Mouse (Mus musculus) lung, embryonic 14.5 days (tissue): ENCODE results near the gene Gbe1. TPM values are rescaled to one million over a fixed set of nuclear protein-coding genes. Genes with fewer than 3 reads are reported as not detected.

Experiments used
- ATAC-seq: fragments of 200-750 bp; cut with Nextera tagmentation; 2 replicates; pipeline ENCODE4 v1.8.0; 2017; ENCODE audit warnings: mild to moderate bottlenecking, moderate TSS enrichment, moderate library complexity; ENCODE audit not compliant: insufficient read depth
- DNase-seq: peaks from one replicate; pipeline ENCODE4 v3.0.0-alpha.2; 2015
- H3K27ac ChIP-seq: fragments of 300-500 bp; sonication (generic); 2 replicates; pipeline ENCODE4 v1.5.1; 2014; ENCODE audit warnings: low read depth, mild to moderate bottlenecking, moderate library complexity
- H3K27me3 ChIP-seq: fragments of 300-500 bp; sonication (generic); 2 replicates; pipeline ENCODE4 v1.6.1; 2014; ENCODE audit warnings: low read length, control low read depth; ENCODE audit not compliant: insufficient read depth
- H3K36me3 ChIP-seq: fragments of 300-500 bp; sonication (generic); 2 replicates; pipeline ENCODE4 v1.6.1; 2014; ENCODE audit warnings: control low read depth; ENCODE audit not compliant: insufficient read depth
- H3K4me1 ChIP-seq: fragments of 300-500 bp; sonication (generic); 2 replicates; pipeline ENCODE4 v1.6.1; 2014; ENCODE audit warnings: antibody characterized with exemption, control low read depth; ENCODE audit not compliant: insufficient read depth
- H3K4me2 ChIP-seq: fragments of 300-500 bp; sonication (generic); 2 replicates; pipeline ENCODE4 v1.6.1; 2014; ENCODE audit warnings: mild to moderate bottlenecking
- H3K4me3 ChIP-seq: fragments of 300-500 bp; sonication (generic); 2 replicates; pipeline ENCODE4 v1.5.1; 2014; ENCODE audit warnings: low read depth, low read length
- H3K9ac ChIP-seq: fragments of 300-500 bp; sonication (generic); 2 replicates; pipeline ENCODE4 v1.6.1; 2014
- H3K9me3 ChIP-seq: fragments of 300-500 bp; sonication (generic); 2 replicates; pipeline ENCODE4 v1.6.1; 2016; ENCODE audit warnings: low read depth, low read length, control low read depth
- CTCF ChIP-seq: IDR thresholded peaks from 2 replicates; pipeline ENCODE4 v1.5.1; 2016; ENCODE audit warnings: antibody characterized with exemption, low read depth
- WGBS: fragments of 180-500 bp; shearing (Covaris S2); extraction: QIAGEN DNeasy Blood & Tissue Kit; methylation state at CpG from one replicate; pipeline ENCODE4 v1.1.7; 2014; 5-methylcytosine and 5-hydroxymethylcytosine counted together
- polyA plus RNA-seq: library from polyadenylated mRNA; unstranded; fragments of >200 nt; fragmentation: Nextera tagmentation; extraction: Ambion mirVana; gene quantifications from 2 replicates; pipeline ENCODE4 v1.2.1, GENCODE M21; 2014

Gene Gbe1
- polyA plus RNA-seq, 1 experiment from 2014 or later, result 19.1 TPM

DNA sequence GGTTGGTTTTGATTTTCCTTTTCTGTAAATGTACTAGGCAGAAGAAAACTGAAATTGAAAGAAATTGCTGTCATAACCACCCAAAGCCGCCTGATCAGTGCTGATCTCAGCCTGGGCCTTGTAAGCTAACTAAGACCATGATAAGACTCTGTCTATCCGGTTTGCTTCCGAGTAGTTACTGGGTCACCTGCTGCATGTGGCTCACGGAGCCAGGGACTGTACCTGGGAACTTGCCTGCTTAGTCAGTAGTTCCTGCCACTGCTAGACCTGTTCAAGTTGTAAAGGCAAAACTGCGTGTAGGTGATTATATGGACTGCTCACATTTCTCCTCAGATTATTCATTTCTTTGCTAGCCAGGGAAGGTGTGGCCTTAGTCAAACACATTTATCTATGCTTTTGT lies 21.1 kb downstream of the Gbe1 start:
- 86% methylated on average over 5 of the region's 5 CpGs for WGBS
- DNase-seq (no peak), ATAC-seq (no peak)
- Histone ChIP-seq H3K27me3 (no peaks in the 10 kb centered on the region), H3K36me3 (no peaks in the 10 kb centered on the region), H3K27ac (no peak overlapping the region), H3K4me2 (no peak overlapping the region), H3K9me3 (no peaks in the 10 kb centered on the region), H3K9ac (no peak overlapping the region), H3K4me1 (no peaks in the 10 kb centered on the region), H3K4me3 (no peak overlapping the region)
- TF ChIP-seq CTCF, result no peak

DNA sequence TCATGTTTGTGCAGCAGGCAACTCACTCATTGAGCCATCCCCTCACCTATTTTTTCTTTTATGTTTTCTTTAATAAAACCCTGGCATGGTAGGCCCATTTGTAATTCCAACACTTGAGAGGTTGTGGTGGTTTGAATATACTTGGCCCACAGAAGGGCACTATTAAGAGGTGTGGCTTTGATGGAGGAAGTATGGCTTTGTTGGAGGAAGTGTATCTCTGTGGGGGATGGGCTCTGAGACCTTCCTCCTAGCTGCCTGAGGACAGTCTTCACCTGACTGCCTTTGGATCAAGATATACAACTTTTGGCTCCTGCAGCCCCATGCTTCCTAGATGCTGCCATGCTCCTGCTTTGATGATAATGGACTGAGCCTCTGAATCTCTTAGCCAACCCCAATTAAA lies 21.7 kb downstream of the Gbe1 start:
- Histone ChIP-seq H3K4me3 (no peak overlapping the region), H3K27ac (no peak overlapping the region), H3K9me3 (no peaks in the 10 kb centered on the region), H3K4me2 (no peak overlapping the region), H3K9ac (no peak overlapping the region), H3K36me3 (no peaks in the 10 kb centered on the region), H3K4me1 (no peaks in the 10 kb centered on the region), H3K27me3 (no peaks in the 10 kb centered on the region)
- ATAC-seq (no peak), DNase-seq (no peak)
- no peak for TF ChIP-seq CTCF

DNA sequence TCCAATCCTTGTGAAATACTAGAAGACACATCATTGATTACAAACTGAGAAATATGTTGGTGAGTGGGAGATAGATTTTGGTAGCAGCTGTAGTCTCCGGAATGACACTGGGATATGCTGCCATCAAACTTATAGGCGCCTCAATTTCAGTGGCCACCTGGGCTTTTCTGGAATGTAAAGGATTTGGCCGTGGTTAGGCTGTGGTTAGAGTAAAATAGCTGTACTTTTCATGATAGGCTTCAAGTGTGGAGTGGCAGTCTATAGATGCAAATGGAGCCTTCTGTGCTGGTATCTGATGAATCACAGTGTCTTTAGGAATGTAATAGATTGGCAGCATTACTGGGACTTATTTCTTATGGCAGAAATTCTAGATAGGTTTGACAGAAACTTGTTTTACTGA lies 23.9 kb downstream of the Gbe1 start:
- Histone ChIP-seq H3K4me3 (no peak overlapping the region), H3K27me3 (no peaks in the 10 kb centered on the region), H3K4me1 (no peaks in the 10 kb centered on the region), H3K27ac (no peak overlapping the region), H3K4me2 (no peak overlapping the region), H3K9ac (no peak overlapping the region), H3K36me3 (no peaks in the 10 kb centered on the region), H3K9me3 (no peaks in the 10 kb centered on the region)
- no peak for ATAC-seq
- TF ChIP-seq CTCF, result no peak
- 65% methylated on average over 3 of the region's 3 CpGs for WGBS
- DNase-seq, result no peak

DNA sequence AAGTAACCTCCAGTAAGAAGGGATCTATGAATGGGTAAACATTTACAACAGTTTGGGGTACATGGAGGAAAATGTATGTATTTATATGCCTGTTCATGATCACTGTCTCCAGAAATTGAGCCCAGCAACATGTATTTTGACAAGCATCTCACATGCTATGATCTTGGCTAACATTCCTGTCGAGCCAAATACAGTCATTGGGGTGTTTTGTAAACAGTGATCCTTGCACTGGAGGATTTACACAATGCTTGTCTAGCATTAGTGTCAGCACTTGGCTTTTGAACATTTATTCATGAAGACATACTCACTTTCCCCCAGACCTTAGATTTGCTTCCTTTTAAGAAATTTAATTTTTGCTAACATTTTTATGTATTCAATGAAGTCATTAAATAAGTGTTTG lies 30.7 kb downstream of the Gbe1 start:
- Histone ChIP-seq H3K9me3 (no peaks in the 10 kb centered on the region), H3K9ac (no peak overlapping the region), H3K4me2 (no peak overlapping the region), H3K27me3 (no peaks in the 10 kb centered on the region), H3K4me1 (no peaks in the 10 kb centered on the region), H3K36me3 (no peaks in the 10 kb centered on the region), H3K4me3 (no peak overlapping the region), H3K27ac (no peak overlapping the region)
- TF ChIP-seq CTCF, result no peak
- DNase-seq (peak; percentile 60), ATAC-seq (no peak)
- 27% methylated on average over 1 of the region's 1 CpGs for WGBS

DNA sequence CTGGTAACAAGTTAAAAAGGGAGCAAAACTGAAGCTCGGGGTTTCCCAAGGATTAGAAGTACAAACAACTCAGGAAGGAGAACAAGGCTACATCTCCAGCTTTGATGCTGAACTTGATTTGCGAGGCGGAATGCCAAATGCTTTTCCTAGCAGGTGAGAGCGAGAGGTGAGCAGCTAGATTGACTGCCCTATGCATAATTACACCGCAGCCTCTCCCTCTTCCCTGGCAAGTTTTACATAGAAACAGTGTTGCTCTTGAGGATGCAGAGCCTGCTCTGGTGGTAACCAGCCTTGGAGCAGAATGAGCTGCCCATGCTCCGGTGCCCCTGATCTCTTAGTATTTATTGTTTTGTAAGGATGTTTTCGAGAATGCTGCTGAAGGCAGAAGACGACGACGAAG lies 31.9 kb downstream of the Gbe1 start:
- DNase-seq (no peak), ATAC-seq (no peak)
- no peak overlapping the region for H3K27ac ChIP-seq
- TF ChIP-seq CTCF, result no peak
- no peak overlapping the region for H3K4me3 ChIP-seq
- no peaks in the 10 kb centered on the region for H3K36me3 ChIP-seq
- no peaks in the 10 kb centered on the region for H3K9me3 ChIP-seq
- H3K4me2 ChIP-seq, result no peak overlapping the region
- H3K4me1 ChIP-seq, result no peaks in the 10 kb centered on the region
- WGBS, result 72% methylated on average over 10 of the region's 10 CpGs
- H3K9ac ChIP-seq, result no peak overlapping the region
- H3K27me3 ChIP-seq, result no peaks in the 10 kb centered on the region

DNA sequence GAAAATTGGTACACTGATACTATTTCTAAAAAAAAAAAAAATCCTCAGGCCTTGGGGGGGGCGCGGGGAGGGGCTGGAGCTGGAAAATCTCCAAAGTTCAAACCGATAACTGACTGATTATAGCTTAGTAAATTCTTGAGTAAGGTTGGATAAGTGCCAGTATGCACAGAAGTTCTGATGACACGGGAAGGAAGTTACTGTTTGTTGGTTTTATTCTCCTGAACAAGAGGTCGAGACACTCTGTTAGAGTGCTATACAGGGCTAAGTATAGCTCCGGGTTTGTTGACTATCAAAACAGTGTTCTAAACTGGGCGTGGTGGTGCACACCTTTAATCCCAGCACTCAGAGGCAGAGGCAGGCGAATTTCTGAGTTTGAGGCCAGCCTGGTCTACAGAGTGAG lies 36.3 kb downstream of the Gbe1 start:
- no peaks in the 10 kb centered on the region for H3K36me3 ChIP-seq
- H3K27ac ChIP-seq, result no peak overlapping the region
- no peak overlapping the region for H3K4me2 ChIP-seq
- ATAC-seq, result no peak
- no peaks in the 10 kb centered on the region for H3K27me3 ChIP-seq
- H3K9ac ChIP-seq, result no peak overlapping the region
- H3K9me3 ChIP-seq, result no peaks in the 10 kb centered on the region
- H3K4me1 ChIP-seq, result no peaks in the 10 kb centered on the region
- no peak for TF ChIP-seq CTCF
- H3K4me3 ChIP-seq, result no peak overlapping the region
- WGBS, result 48% methylated on average over 8 of the region's 8 CpGs
- peak; percentile 37 for DNase-seq

DNA sequence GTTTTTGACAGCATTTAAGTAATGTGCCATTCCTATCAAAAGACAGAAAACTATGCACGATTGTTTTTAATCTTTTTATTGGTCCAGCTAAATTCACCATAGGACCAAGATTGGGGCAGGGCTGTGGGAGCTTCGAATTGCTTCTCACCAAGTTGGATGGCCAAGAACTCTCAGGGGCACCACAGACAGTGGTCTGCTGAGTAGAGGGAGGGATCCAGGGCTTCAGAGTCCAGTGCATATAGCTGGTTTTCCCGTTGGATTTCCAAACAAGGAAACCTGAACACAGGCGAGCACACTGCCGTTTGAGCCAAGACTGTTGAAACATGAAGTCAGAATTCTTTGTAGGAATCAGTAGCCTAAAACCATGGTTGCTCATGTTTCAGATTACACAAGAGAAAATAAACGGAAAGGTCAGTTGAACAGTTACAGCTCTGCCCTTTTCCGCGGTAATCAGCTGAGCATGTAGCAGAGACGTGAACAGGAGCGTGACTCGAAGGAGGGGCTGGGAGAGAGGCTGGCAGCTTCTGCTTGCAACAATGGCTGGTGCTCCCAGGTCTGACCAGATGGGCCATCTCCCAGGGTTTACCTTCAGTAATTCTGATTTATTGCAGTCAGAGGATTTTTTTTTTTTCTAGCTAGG lies 38.0 kb downstream of the Gbe1 start:
- Histone ChIP-seq H3K36me3 (no peaks in the 10 kb centered on the region), H3K4me1 (no peaks in the 10 kb centered on the region), H3K4me2 (peak overlapping the region; percentile 23; the same call in 1 of the 2 replicates), H3K9me3 (no peaks in the 10 kb centered on the region), H3K27ac (no peak overlapping the region; the same call in none of the 2 replicates), H3K9ac (no peak overlapping the region), H3K27me3 (no peaks in the 10 kb centered on the region), H3K4me3 (no peak overlapping the region)
- peak; percentile 40 for DNase-seq
- peak; percentile 69 for ATAC-seq
- WGBS, result 26% methylated on average over 11 of the region's 11 CpGs
- no peak for TF ChIP-seq CTCF
